Mouse (Mus musculus) urinary bladder, postnatal 36 days (tissue): Measurements from ENCODE around the gene Map4.
"Not testable (repeated sequence)": the region's sequence is repeated elsewhere in the genome, so short reads cannot be mapped to it uniquely, and the experiment has no call there.

ENCODE experiments used
- DNase-seq, 2 experiments: peaks; one replicate each; pipeline ENCODE4 v3.0.0; 2022; ENCODE audit warnings: low spot score in 2 of 2, mixed read lengths in 1 of 2

Gene Map4

GRCm38 (mm10) chr9:110062861-110063260 is 131.6 kb downstream of the Map4 start:
- no peak for DNase-seq

- DNase-seq = no peak
These were observed 133.4 kb downstream of the Map4 start for GRCm38 (mm10) chr9:110064641-110065040.

GRCm38 (mm10) chr9:110068745-110069144 is 137.5 kb downstream of the Map4 start:
- no peak for DNase-seq

GRCm38 (mm10) chr9:110070358-110070757 is 139.1 kb downstream of the Map4 start:
- DNase-seq = no peak

- no peak for DNase-seq
These were observed 139.8 kb downstream of the Map4 start for GRCm38 (mm10) chr9:110071011-110071410.

- peak; percentile 67 to 74 for DNase-seq
These were observed 140.6 kb downstream of the Map4 start for GRCm38 (mm10) chr9:110071843-110072242.

- not testable (repeated sequence) for DNase-seq
These were observed 145.2 kb downstream of the Map4 start for GRCm38 (mm10) chr9:110076468-110076867.

- no peak for DNase-seq
These were observed 149.8 kb downstream of the Map4 start for GRCm38 (mm10) chr9:110081066-110081465.

GRCm38 (mm10) chr9:110084201-110084964 is 153.1 kb downstream of the Map4 start:
- DNase-seq = no peak

GRCm38 (mm10) chr9:110085693-110086092 is 154.4 kb downstream of the Map4 start:
- no peak for DNase-seq

GRCm38 (mm10) chr9:110093303-110093702 is 162.0 kb downstream of the Map4 start:
- no peak for DNase-seq

- no peak for DNase-seq
These were observed 163.5 kb downstream of the Map4 start for GRCm38 (mm10) chr9:110094761-110095160.

GRCm38 (mm10) chr9:110097791-110098190 is 166.5 kb downstream of the Map4 start:
- DNase-seq = no peak

- DNase-seq = peak; percentile 88 to 92
These were observed 169.7 kb downstream of the Map4 start for GRCm38 (mm10) chr9:110100627-110101600.

GRCm38 (mm10) chr9:110116353-110116976 is 185.2 kb downstream of the Map4 start:
- no peak for DNase-seq

- peak; percentile 88 to 91 for DNase-seq
These were observed 185.9 kb downstream of the Map4 start, which contains the start of gene Smarcc1 for GRCm38 (mm10) chr9:110116977-110117778. Gene Smarcc1 (plus strand): TSS chr9:110117708.

- no peak for DNase-seq
These were observed 186.5 kb downstream of the Map4 start, which contains the start of gene Dhx30 for GRCm38 (mm10) chr9:110117779-110118139. Gene Dhx30 (minus strand): TSS chr9:110117830.

- DNase-seq = no peak
These were observed 187.0 kb downstream of the Map4 start for GRCm38 (mm10) chr9:110118249-110118648.

- no peak for DNase-seq
These were observed 190.2 kb downstream of the Map4 start for GRCm38 (mm10) chr9:110121424-110121823.

- DNase-seq = no peak
These were observed 192.1 kb downstream of the Map4 start for GRCm38 (mm10) chr9:110123322-110123721.

GRCm38 (mm10) chr9:110124008-110124540 is 192.8 kb downstream of the Map4 start:
- DNase-seq = not testable (repeated sequence)
